15 mouse cellular contexts compared by ENCODE assay signal in the genomic region with DNA sequence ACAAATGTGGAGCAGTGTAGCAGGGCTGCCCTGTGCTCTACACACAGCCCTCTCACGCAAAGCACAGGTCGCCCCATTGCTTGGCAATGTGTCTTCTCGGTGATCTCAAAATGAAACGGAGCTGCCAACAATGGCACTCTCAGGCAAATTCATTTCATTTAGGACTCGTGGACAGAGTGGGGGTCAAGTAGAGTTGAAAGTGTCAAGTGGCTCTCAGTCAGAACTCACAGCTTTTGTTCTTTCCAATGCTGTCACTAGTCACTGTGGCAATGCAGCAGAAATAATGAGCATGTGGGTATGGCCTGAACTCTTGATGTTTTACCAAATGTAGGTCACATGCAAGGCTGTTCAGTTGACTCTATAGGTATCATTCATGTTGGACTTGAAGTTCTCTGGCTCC.
"Had no signal": no experiment of that assay in that cellular context is flagged by ENCODE, and none has a peak within 500 bp of the region (broad histone marks: within the 10 kb centered on the region; RNA-seq: fewer than 3 reads in every experiment).

No protein-coding gene starts in this region.

- H3K27ac ChIP-seq: layer of hippocampus, adult 2 months; limb, embryonic 10.5 days; liver, embryonic 15.5 days; lung, embryonic 15.5 days; macrophage; midbrain, embryonic 12.5 days; neural tube, embryonic 12.5 days had no signal

- H3K36me3 ChIP-seq: limb, embryonic 10.5 days; liver, embryonic 15.5 days; lung, embryonic 15.5 days; midbrain, embryonic 12.5 days; neural tube, embryonic 12.5 days had no signal

- H3K9ac ChIP-seq: liver, embryonic 15.5 days; lung, embryonic 15.5 days; midbrain, embryonic 12.5 days; neural tube, embryonic 12.5 days had no signal

- H3K9me3 ChIP-seq: limb, embryonic 10.5 days; liver, embryonic 15.5 days; lung, embryonic 15.5 days; megakaryocyte, embryonic 14.5 days; midbrain, embryonic 12.5 days; neural tube, embryonic 12.5 days had no signal

- H3K4me1 ChIP-seq: limb, embryonic 10.5 days; liver, embryonic 15.5 days; lung, embryonic 15.5 days; megakaryocyte, embryonic 14.5 days; midbrain, embryonic 12.5 days; neural tube, embryonic 12.5 days had no signal

- H3K27me3 ChIP-seq: liver, embryonic 15.5 days; lung, embryonic 15.5 days; megakaryocyte, embryonic 14.5 days; midbrain, embryonic 12.5 days; neural tube, embryonic 12.5 days had no signal

- H3K4me3 ChIP-seq: layer of hippocampus, adult 2 months; limb, embryonic 10.5 days; liver, embryonic 15.5 days; lung, embryonic 15.5 days; megakaryocyte, embryonic 14.5 days; midbrain, embryonic 12.5 days; neural tube, embryonic 12.5 days had no signal

- DNase-seq: kidney, adult 8-10 months; kidney, postnatal 25 days; lung, postnatal 14 days; right cerebral cortex, adult 18-20 months; right cerebral cortex, postnatal 25 days; thymus, postnatal 36 days had no signal

- H3K4me2 ChIP-seq: liver, embryonic 11.5 days; liver, embryonic 15.5 days; lung, embryonic 15.5 days; midbrain, embryonic 12.5 days; neural tube, embryonic 12.5 days had no signal
